Mouse (Mus musculus) liver, adult 2 months (tissue): ENCODE measurements at regions not wholly inside any gene's neighbourhood (a gene's known extent, or its start where the extent isn't known, plus 50 kb on each side); places are given as distances from the start of the nearest gene placed in this dataset.

Experiments
- CTCF ChIP-seq: fragments of 200-500 bp; IDR thresholded peaks from 2 replicates; pipeline ENCODE4 v1.5.1; 2011; ENCODE audit warnings: low read depth, low read length, control low read depth
- POLR2A ChIP-seq: fragments of 200-500 bp; IDR thresholded peaks from 2 replicates; pipeline ENCODE4 v1.6.1; 2011; ENCODE audit warnings: low read length, control low read depth; ENCODE audit not compliant: insufficient read depth; ENCODE audit errors: extremely low read depth

GRCm38 (mm10) chr9:92937802-92938201, 395.8 kb downstream of the Plod2 start:
- TF ChIP-seq CTCF (no peak), POLR2A (no peak)
